Mouse (Mus musculus) embryonic facial prominence, embryonic 12.5 days (tissue): ENCODE results near the gene Smim14. TPM values are rescaled to one million over a fixed set of nuclear protein-coding genes. Genes with fewer than 3 reads are reported as not detected.

ENCODE experiments used
- ATAC-seq: fragments of 200-750 bp; cut with Nextera tagmentation; 2 replicates; pipeline ENCODE4 v1.8.0; 2017; ENCODE audit not compliant: insufficient number of reproducible peaks, insufficient read depth, low FRiP score, low TSS enrichment
- H3K27ac ChIP-seq: fragments of 300-500 bp; sonication (generic); 2 replicates; pipeline ENCODE4 v1.5.1; 2016; ENCODE audit warnings: mild to moderate bottlenecking
- H3K27me3 ChIP-seq: fragments of 300-500 bp; sonication (generic); 2 replicates; pipeline ENCODE4 v1.6.1; 2016; ENCODE audit warnings: mild to moderate bottlenecking, moderate library complexity
- H3K36me3 ChIP-seq: fragments of 300-500 bp; sonication (generic); 2 replicates; pipeline ENCODE4 v1.6.1; 2016; ENCODE audit warnings: mild to moderate bottlenecking
- H3K4me1 ChIP-seq: fragments of 300-500 bp; sonication (generic); 2 replicates; pipeline ENCODE4 v1.6.1; 2016
- H3K4me2 ChIP-seq: fragments of 300-500 bp; sonication (generic); replicated peaks from 2 replicates; pipeline ENCODE4 v1.6.1; 2016; ENCODE audit warnings: mild to moderate bottlenecking, moderate library complexity
- H3K4me3 ChIP-seq: fragments of 300-500 bp; sonication (generic); 2 replicates; pipeline ENCODE4 v1.5.1; 2016; ENCODE audit warnings: mild to moderate bottlenecking
- H3K9ac ChIP-seq: fragments of 300-500 bp; sonication (generic); 2 replicates; pipeline ENCODE4 v1.6.1; 2016; ENCODE audit warnings: mild to moderate bottlenecking, moderate library complexity
- H3K9me3 ChIP-seq: fragments of 300-500 bp; sonication (generic); 2 replicates; pipeline ENCODE4 v1.6.1; 2016; ENCODE audit warnings: mild to moderate bottlenecking, moderate library complexity
- WGBS: fragments of 180-500 bp; shearing (Covaris S2); methylation state at CpG from one replicate; pipeline ENCODE4 v1.1.7; 2016; 5-methylcytosine and 5-hydroxymethylcytosine counted together
- polyA plus RNA-seq: library from polyadenylated mRNA; unstranded; fragments of >200 nt; fragmentation: Nextera tagmentation; extraction: Ambion mirVana; gene quantifications from 2 replicates; pipeline ENCODE4 v1.2.1, GENCODE M21; 2016

Gene Smim14
- polyA plus RNA-seq, 1 experiment from 2014 or later: 111 TPM

- Histone ChIP-seq H3K36me3 (peaks cover 29% of the 10 kb centered on the region), H3K4me1 (peaks cover 6% of the 10 kb centered on the region; the same call in 1 of the 2 replicates), H3K27me3 (no peaks in the 10 kb centered on the region), H3K4me3 (no peak overlapping the region), H3K9me3 (no peaks in the 10 kb centered on the region), H3K27ac (no peak overlapping the region), H3K9ac (no peak overlapping the region), H3K4me2 (no peak overlapping the region)
- WGBS: 42% methylated on average over 4 of the region's 4 CpGs
- no peak for ATAC-seq
Measured at GRCm38 (mm10) chr5:65428321-65428720, 108.7 kb downstream of the Smim14 start.

- WGBS: 86% methylated on average over 5 of the region's 5 CpGs
- Histone ChIP-seq H3K4me3 (no peak overlapping the region), H3K4me2 (no peak overlapping the region), H3K4me1 (no peaks in the 10 kb centered on the region), H3K36me3 (peaks cover 55% of the 10 kb centered on the region), H3K27me3 (no peaks in the 10 kb centered on the region), H3K27ac (no peak overlapping the region), H3K9me3 (no peaks in the 10 kb centered on the region), H3K9ac (no peak overlapping the region)
- ATAC-seq: no peak
Measured at GRCm38 (mm10) chr5:65425251-65425650, 111.7 kb downstream of the Smim14 start.

GRCm38 (mm10) chr5:65424215-65424614 lies 112.8 kb downstream of the Smim14 start:
- Histone ChIP-seq H3K4me2 (no peak overlapping the region), H3K27me3 (no peaks in the 10 kb centered on the region), H3K4me3 (no peak overlapping the region), H3K4me1 (no peaks in the 10 kb centered on the region), H3K36me3 (peaks cover 57% of the 10 kb centered on the region), H3K27ac (no peak overlapping the region), H3K9ac (no peak overlapping the region), H3K9me3 (no peaks in the 10 kb centered on the region)
- ATAC-seq: no peak
- 94% methylated on average over 6 of the region's 6 CpGs for WGBS

- no peak overlapping the region for H3K4me3 ChIP-seq
- no peak overlapping the region for H3K27ac ChIP-seq
- no peaks in the 10 kb centered on the region for H3K4me1 ChIP-seq
- H3K9ac ChIP-seq: no peak overlapping the region
- no peak overlapping the region for H3K4me2 ChIP-seq
- WGBS: 95% methylated on average over 8 of the region's 8 CpGs
- H3K27me3 ChIP-seq: no peaks in the 10 kb centered on the region
- ATAC-seq: no peak
- no peaks in the 10 kb centered on the region for H3K9me3 ChIP-seq
- peaks cover 68% of the 10 kb centered on the region for H3K36me3 ChIP-seq
Measured at GRCm38 (mm10) chr5:65422803-65423202, 114.2 kb downstream of the Smim14 start.

- Histone ChIP-seq H3K9ac (no peak overlapping the region), H3K4me2 (no peak overlapping the region), H3K27me3 (no peaks in the 10 kb centered on the region), H3K36me3 (peaks cover 77% of the 10 kb centered on the region), H3K9me3 (no peaks in the 10 kb centered on the region), H3K4me1 (peaks cover 7% of the 10 kb centered on the region), H3K4me3 (no peak overlapping the region), H3K27ac (no peak overlapping the region)
- 84% methylated on average over 6 of the region's 6 CpGs for WGBS
- ATAC-seq: no peak
Measured at GRCm38 (mm10) chr5:65420822-65421221, 116.2 kb downstream of the Smim14 start.

- H3K9ac ChIP-seq: no peak overlapping the region
- no peaks in the 10 kb centered on the region for H3K27me3 ChIP-seq
- no peaks in the 10 kb centered on the region for H3K9me3 ChIP-seq
- no peak overlapping the region for H3K4me3 ChIP-seq
- ATAC-seq: no peak
- WGBS: 75% methylated on average over 10 of the region's 10 CpGs
- H3K27ac ChIP-seq: no peak overlapping the region
- H3K4me2 ChIP-seq: no peak overlapping the region
- H3K36me3 ChIP-seq: peaks cover 69% of the 10 kb centered on the region
- H3K4me1 ChIP-seq: peaks cover 10% of the 10 kb centered on the region
Measured at GRCm38 (mm10) chr5:65419136-65419535, 117.8 kb downstream of the Smim14 start.

GRCm38 (mm10) chr5:65415653-65416458 lies 121.1 kb downstream of the Smim14 start:
- H3K4me3 ChIP-seq: no peak overlapping the region
- H3K36me3 ChIP-seq: peaks cover 59% of the 10 kb centered on the region
- peak overlapping the region; percentile 11; the same call in 1 of the 2 replicates for H3K9ac ChIP-seq
- 17% methylated on average over 26 of the region's 26 CpGs for WGBS
- peak; percentile 79 for ATAC-seq
- H3K27ac ChIP-seq: peak overlapping the region; percentile 90
- H3K9me3 ChIP-seq: no peaks in the 10 kb centered on the region
- no peaks in the 10 kb centered on the region for H3K27me3 ChIP-seq
- H3K4me1 ChIP-seq: peaks cover 10% of the 10 kb centered on the region
- H3K4me2 ChIP-seq: 0 out of 2 replicates have a peak overlapping the region, but pooled peaks have one; percentile 13

- Histone ChIP-seq H3K4me3 (no peak overlapping the region), H3K9ac (no peak overlapping the region), H3K4me2 (no peak overlapping the region), H3K4me1 (no peaks in the 10 kb centered on the region), H3K27ac (no peak overlapping the region), H3K27me3 (no peaks in the 10 kb centered on the region), H3K9me3 (no peaks in the 10 kb centered on the region), H3K36me3 (peaks cover 56% of the 10 kb centered on the region)
- no peak for ATAC-seq
- WGBS: 47% methylated on average over 12 of the region's 12 CpGs
Measured at GRCm38 (mm10) chr5:65407989-65408388, 129.0 kb downstream of the Smim14 start.

- Histone ChIP-seq H3K9ac (no peak overlapping the region), H3K36me3 (peaks cover 71% of the 10 kb centered on the region)
Measured at GRCm38 (mm10) chr5:65401251-65401994, 135.6 kb downstream of the Smim14 start.

More at GRCm38 (mm10) chr5:65401251-65401994, 135.6 kb downstream of the Smim14 start:
- H3K9me3 ChIP-seq: no peaks in the 10 kb centered on the region
- no peak for ATAC-seq
- H3K27ac ChIP-seq: no peak overlapping the region
- 31% methylated on average over 2 of the region's 2 CpGs for WGBS
- no peak overlapping the region for H3K4me3 ChIP-seq
- H3K4me2 ChIP-seq: no peak overlapping the region
- no peaks in the 10 kb centered on the region for H3K27me3 ChIP-seq
- no peaks in the 10 kb centered on the region for H3K4me1 ChIP-seq

Other genes starting within 250 kb of the Smim14 start
- gene Rfc1, start 201.5 kb downstream of the Smim14 start, polyA plus RNA-seq: 104 and 113 TPM in 2 replicates
- gene Klb, start 188.9 kb downstream of the Smim14 start, polyA plus RNA-seq: 0.10 and 0.15 TPM in 2 replicates
- gene Rpl9, start 145.7 kb downstream of the Smim14 start, polyA plus RNA-seq: 958 and 993 TPM in 2 replicates
- gene Lias, start 145.7 kb downstream of the Smim14 start, polyA plus RNA-seq: 62.3 and 66.6 TPM in 2 replicates
- 146 and 147 TPM in 2 replicates for gene Ugdh, start 101.2 kb downstream of the Smim14 start, polyA plus RNA-seq
- not detected in 2 replicates for gene Gm43552, start 44.4 kb downstream of the Smim14 start, polyA plus RNA-seq
- 201 and 206 TPM in 2 replicates for gene Ube2k, start within 50 bp of the Smim14 start, polyA plus RNA-seq
- gene Pds5a, start 161.1 kb upstream of the Smim14 start, polyA plus RNA-seq: 106 and 111 TPM in 2 replicates
- 38.1 and 41.7 TPM in 2 replicates for gene N4bp2, start 226.3 kb upstream of the Smim14 start, polyA plus RNA-seq